Mouse (Mus musculus) liver, embryonic 16.5 days (tissue): ENCODE data around the gene Adamts2. TPM values are rescaled to one million over a fixed set of nuclear protein-coding genes. Genes with fewer than 3 reads are reported as not detected.

Experiments
- ATAC-seq: fragments of 200-750 bp; cut with Nextera tagmentation; 2 replicates; pipeline ENCODE4 v1.8.0; 2017; ENCODE audit warnings: low read depth, mild to moderate bottlenecking, moderate number of reproducible peaks, moderate library complexity
- H3K27ac ChIP-seq: fragments of 300-500 bp; sonication (generic); 2 replicates; pipeline ENCODE4 v1.5.1; 2014; ENCODE audit warnings: mild to moderate bottlenecking, low read length
- H3K27me3 ChIP-seq: fragments of 300-500 bp; sonication (generic); 2 replicates; pipeline ENCODE4 v1.6.1; 2014; ENCODE audit warnings: low read depth, low read length, mixed read lengths; ENCODE audit not compliant: control insufficient read depth, insufficient read depth
- H3K36me3 ChIP-seq: fragments of 300-500 bp; sonication (generic); 2 replicates; pipeline ENCODE4 v1.6.1; 2014; ENCODE audit warnings: mild to moderate bottlenecking; ENCODE audit not compliant: control insufficient read depth, insufficient read depth
- H3K4me1 ChIP-seq: fragments of 300-500 bp; sonication (generic); 2 replicates; pipeline ENCODE4 v1.6.1; 2014; ENCODE audit warnings: low read depth, low read length, mixed read lengths; ENCODE audit not compliant: control insufficient read depth
- H3K4me2 ChIP-seq: fragments of 300-500 bp; sonication (generic); 2 replicates; pipeline ENCODE4 v1.6.1; 2014; ENCODE audit warnings: low read depth, low read length, mixed read lengths
- H3K4me3 ChIP-seq: fragments of 300-500 bp; sonication (generic); 2 replicates; pipeline ENCODE4 v1.5.1; 2014; ENCODE audit warnings: low read depth, mild to moderate bottlenecking, low read length
- H3K9ac ChIP-seq: fragments of 300-500 bp; sonication (generic); 2 replicates; pipeline ENCODE4 v1.6.1; 2014; ENCODE audit warnings: low read depth, low read length
- H3K9me3 ChIP-seq: fragments of 300-500 bp; sonication (generic); replicated peaks from 2 replicates; pipeline ENCODE4 v1.6.1; 2016; ENCODE audit warnings: low read length; ENCODE audit not compliant: control insufficient read depth
- WGBS: fragments of 180-500 bp; shearing (Covaris S2); extraction: QIAGEN DNeasy Blood & Tissue Kit; methylation state at CpG from one replicate; pipeline ENCODE4 v1.1.7; 2014; ENCODE audit not compliant: insufficient replicate concordance; 5-methylcytosine and 5-hydroxymethylcytosine counted together
- polyA plus RNA-seq: library from polyadenylated mRNA; unstranded; fragments of >200 nt; fragmentation: Nextera tagmentation; extraction: Ambion mirVana; gene quantifications from 2 replicates; pipeline ENCODE4 v1.2.1, GENCODE M21; 2015

Gene Adamts2
- polyA plus RNA-seq, 1 experiment from 2014 or later: 1.6 TPM

- no peak overlapping the region for H3K4me2 ChIP-seq
- no peak for ATAC-seq
- no peaks in the 10 kb centered on the region for H3K27me3 ChIP-seq
- 53% methylated on average over 9 of the region's 9 CpGs for WGBS
- no peaks in the 10 kb centered on the region for H3K36me3 ChIP-seq
- H3K9ac ChIP-seq: no peak overlapping the region
- no peaks in the 10 kb centered on the region for H3K9me3 ChIP-seq
- H3K4me1 ChIP-seq: no peaks in the 10 kb centered on the region
- H3K27ac ChIP-seq: no peak overlapping the region
- no peak overlapping the region for H3K4me3 ChIP-seq
These were observed 52.0 kb downstream of the Adamts2 start for GRCm38 (mm10) chr11:50653746-50654431.

DNA sequence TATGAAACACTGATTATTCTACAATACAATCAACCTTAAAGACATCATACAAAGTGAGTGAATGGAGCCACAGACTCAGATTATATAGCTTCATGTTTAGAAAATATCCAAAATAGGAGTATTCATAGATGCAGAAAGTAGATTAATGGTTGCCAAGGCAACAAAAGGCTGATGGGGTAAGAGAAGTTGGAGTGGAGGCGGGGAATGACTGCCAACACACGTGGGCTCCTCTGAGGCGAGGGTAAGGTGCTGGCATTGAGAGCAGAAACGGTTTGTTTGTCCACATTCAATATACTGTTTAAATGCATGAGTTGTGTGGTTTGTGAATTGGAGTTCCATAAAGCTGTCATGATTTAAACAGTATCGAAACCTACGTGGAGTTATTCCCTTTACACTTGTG is 56.9 kb downstream of the Adamts2 start:
- Histone ChIP-seq H3K4me1 (no peaks in the 10 kb centered on the region), H3K9ac (no peak overlapping the region), H3K4me2 (no peak overlapping the region), H3K36me3 (no peaks in the 10 kb centered on the region), H3K9me3 (no peaks in the 10 kb centered on the region), H3K27ac (no peak overlapping the region), H3K4me3 (no peak overlapping the region), H3K27me3 (no peaks in the 10 kb centered on the region)
- ATAC-seq: no peak
- 64% methylated on average over 6 of the region's 6 CpGs for WGBS

DNA sequence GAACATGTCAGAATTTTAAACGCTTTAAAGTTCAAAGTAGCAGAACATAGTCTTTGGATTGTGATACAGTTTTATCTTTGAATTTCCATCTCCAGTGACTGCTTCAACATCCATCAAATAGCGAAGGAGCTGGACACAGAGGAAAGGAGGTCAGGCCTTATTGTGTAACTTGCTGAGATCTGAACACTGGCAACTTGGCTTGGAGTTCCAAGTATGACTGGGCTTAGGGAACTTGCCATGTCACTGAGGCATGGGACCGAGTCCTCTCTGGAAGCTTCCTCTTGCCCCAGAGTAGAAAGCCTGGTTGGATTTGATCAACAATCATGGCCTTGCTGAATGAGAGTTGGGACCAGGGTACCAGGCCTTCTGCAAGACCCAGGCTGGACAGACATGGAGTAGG is 60.3 kb downstream of the Adamts2 start:
- Histone ChIP-seq H3K27ac (no peak overlapping the region), H3K4me2 (no peak overlapping the region), H3K9me3 (no peaks in the 10 kb centered on the region), H3K36me3 (no peaks in the 10 kb centered on the region), H3K4me3 (no peak overlapping the region), H3K9ac (no peak overlapping the region), H3K4me1 (no peaks in the 10 kb centered on the region), H3K27me3 (no peaks in the 10 kb centered on the region)
- 69% methylated on average over 3 of the region's 3 CpGs for WGBS
- no peak for ATAC-seq

DNA sequence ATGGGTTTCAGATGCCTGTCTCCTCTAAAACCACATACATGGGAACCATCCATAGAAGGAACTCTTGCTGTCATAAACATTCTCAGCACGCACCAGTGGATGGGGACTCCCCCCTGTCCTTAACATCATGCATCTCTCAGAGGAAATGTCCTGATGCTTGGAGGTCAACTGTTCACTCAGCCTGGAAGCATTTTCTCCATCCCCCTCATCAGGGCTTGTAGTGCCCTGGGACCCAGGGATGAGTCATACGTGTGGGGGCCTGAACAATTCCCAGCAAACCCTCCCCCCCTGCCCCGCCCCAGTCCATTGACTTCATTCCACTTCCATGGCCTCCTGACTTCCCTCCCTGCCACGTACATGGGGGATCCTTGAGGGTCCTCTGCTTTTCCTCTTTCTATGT is 62.9 kb downstream of the Adamts2 start:
- WGBS: 51% methylated on average over 4 of the region's 4 CpGs
- Histone ChIP-seq H3K4me3 (no peak overlapping the region), H3K27me3 (no peaks in the 10 kb centered on the region), H3K9me3 (no peaks in the 10 kb centered on the region), H3K36me3 (no peaks in the 10 kb centered on the region), H3K27ac (no peak overlapping the region), H3K4me1 (no peaks in the 10 kb centered on the region), H3K9ac (no peak overlapping the region), H3K4me2 (no peak overlapping the region)
- no peak for ATAC-seq

- Histone ChIP-seq H3K4me3 (no peak overlapping the region), H3K4me2 (no peak overlapping the region), H3K27ac (no peak overlapping the region), H3K9ac (no peak overlapping the region), H3K36me3 (no peaks in the 10 kb centered on the region), H3K27me3 (no peaks in the 10 kb centered on the region), H3K4me1 (no peaks in the 10 kb centered on the region), H3K9me3 (no peaks in the 10 kb centered on the region)
- ATAC-seq: no peak
- 59% methylated on average over 9 of the region's 9 CpGs for WGBS
These were observed 67.9 kb downstream of the Adamts2 start for GRCm38 (mm10) chr11:50669542-50670362.

- Histone ChIP-seq H3K4me2 (no peak overlapping the region), H3K9ac (no peak overlapping the region), H3K27ac (no peak overlapping the region), H3K27me3 (no peaks in the 10 kb centered on the region), H3K4me1 (no peaks in the 10 kb centered on the region), H3K36me3 (no peaks in the 10 kb centered on the region), H3K4me3 (no peak overlapping the region), H3K9me3 (no peaks in the 10 kb centered on the region)
- 60% methylated on average over 5 of the region's 5 CpGs for WGBS
- no peak for ATAC-seq
These were observed 68.5 kb downstream of the Adamts2 start for GRCm38 (mm10) chr11:50670363-50670725.

GRCm38 (mm10) chr11:50670881-50671280 is 69.0 kb downstream of the Adamts2 start:
- Histone ChIP-seq H3K4me3 (no peak overlapping the region), H3K9ac (no peak overlapping the region), H3K27ac (no peak overlapping the region), H3K36me3 (no peaks in the 10 kb centered on the region), H3K27me3 (no peaks in the 10 kb centered on the region), H3K4me1 (no peaks in the 10 kb centered on the region), H3K4me2 (no peak overlapping the region), H3K9me3 (no peaks in the 10 kb centered on the region)
- ATAC-seq: no peak
- WGBS: 75% methylated on average over 1 of the region's 1 CpGs

DNA sequence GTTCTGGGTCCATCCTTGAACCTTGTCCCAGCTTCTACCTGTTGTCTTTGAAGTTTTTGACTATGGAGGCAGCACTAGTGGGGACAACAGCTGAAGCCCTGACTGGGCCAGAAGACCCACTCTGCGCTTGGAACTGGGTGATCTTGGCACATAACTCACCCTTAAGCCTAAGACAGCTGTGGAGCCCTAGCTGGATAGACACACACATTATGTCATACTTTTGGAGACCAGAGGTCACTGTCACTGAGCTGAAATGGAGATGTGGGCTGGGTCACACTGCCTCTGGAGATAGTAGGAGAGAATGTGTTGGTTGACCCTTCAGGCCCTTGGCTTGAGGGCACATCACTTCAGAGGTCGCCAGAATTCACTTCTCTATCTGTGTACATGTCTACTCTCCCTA is 69.5 kb downstream of the Adamts2 start:
- Histone ChIP-seq H3K4me3 (no peak overlapping the region), H3K4me1 (no peaks in the 10 kb centered on the region), H3K27me3 (no peaks in the 10 kb centered on the region), H3K9me3 (no peaks in the 10 kb centered on the region), H3K9ac (no peak overlapping the region), H3K36me3 (no peaks in the 10 kb centered on the region), H3K4me2 (no peak overlapping the region), H3K27ac (no peak overlapping the region)
- 30% methylated on average over 2 of the region's 2 CpGs for WGBS
- ATAC-seq: no peak

DNA sequence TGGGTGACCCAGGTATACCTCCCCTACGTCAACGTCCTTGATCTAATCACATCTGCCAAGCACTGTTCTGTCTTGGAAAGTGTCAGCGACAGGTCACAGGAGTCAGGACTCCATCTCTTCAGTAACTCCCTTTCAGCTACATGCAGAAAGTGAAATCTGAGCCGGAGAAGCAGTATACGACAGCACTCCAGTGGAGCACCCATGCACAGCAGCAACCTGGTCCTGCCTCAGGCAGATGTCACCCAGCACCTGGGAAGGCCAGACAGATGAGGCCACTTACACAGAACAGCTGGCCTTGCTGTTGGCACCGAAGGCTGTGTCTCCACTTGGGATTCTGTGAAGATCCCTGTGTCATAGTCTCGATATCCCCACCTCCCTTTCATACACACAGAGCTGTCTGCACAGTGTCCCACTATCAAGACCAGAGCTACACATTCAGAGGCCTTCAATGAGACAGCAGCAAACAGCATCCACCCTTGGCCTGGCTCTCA is 70.0 kb downstream of the Adamts2 start:
- Histone ChIP-seq H3K4me2 (no peak overlapping the region), H3K36me3 (no peaks in the 10 kb centered on the region), H3K27ac (no peak overlapping the region), H3K9me3 (no peaks in the 10 kb centered on the region), H3K27me3 (no peaks in the 10 kb centered on the region), H3K4me1 (no peaks in the 10 kb centered on the region), H3K9ac (no peak overlapping the region), H3K4me3 (no peak overlapping the region)
- no peak for ATAC-seq
- 61% methylated on average over 7 of the region's 7 CpGs for WGBS
